Mouse (Mus musculus): Measurements from ENCODE around the gene Tmem175.

- no peak for TF ChIP-seq CTCF (IDR thresholded peaks at IDR 0.05; ENCODE audit: low read depth)
- no peak for TF ChIP-seq EP300 (IDR thresholded peaks at IDR 0.05; ENCODE audit: low read depth)
These were observed 23.8 kb downstream of the Tmem175 start for GRCm38 (mm10) chr5:108653341-108653740.
